Mouse (Mus musculus): ENCODE measurements around the gene Fbxo44. TPM values are rescaled to one million over a fixed set of nuclear protein-coding genes. Genes with fewer than 3 reads are reported as not detected.
"Not testable (repeated sequence)": the region's sequence is repeated elsewhere in the genome, so short reads cannot be mapped to it uniquely, and the experiment has no call there.

Gene Fbxo44
- polyA plus RNA-seq, 1 experiment from 2014 or later = 60.8 TPM

DNA sequence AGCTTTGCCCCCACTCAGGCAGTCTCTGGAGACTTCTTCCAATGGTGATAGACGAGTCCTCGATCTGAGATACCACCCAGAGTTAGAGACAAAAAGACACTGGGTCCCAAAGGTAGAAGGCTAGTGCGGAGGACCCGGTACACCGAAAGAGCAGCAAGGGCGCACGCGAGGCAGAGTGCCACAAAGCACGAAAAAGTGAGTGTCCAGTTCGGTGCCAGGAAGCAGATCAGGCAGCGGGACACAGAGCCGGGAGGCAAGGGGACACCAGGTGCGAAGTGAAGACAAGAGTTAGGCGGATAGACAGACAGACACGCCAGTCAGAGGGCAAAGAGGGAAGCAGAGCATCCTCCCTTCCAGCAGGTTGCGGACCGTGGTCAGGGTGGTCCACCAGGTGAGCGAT, 30.1 kb downstream of the Fbxo44 start, which contains the start of gene Mad2l2:
Gene Mad2l2 (plus strand): TSS at position 252 of the 400 bp plus-strand sequence.
- H3K27ac ChIP-seq (ENCODE audit: low read depth, low read length) = peak within 1 kb of the TSS; percentile 99
- peak within 1 kb of the TSS; percentile 92 for H3K4me2 ChIP-seq (ENCODE audit: low read depth)
- peak within 1 kb of the TSS; percentile 63 for H3K4me3 ChIP-seq (ENCODE audit: low read depth, low read length)
- H3K36me3 ChIP-seq (ENCODE audit: control insufficient read depth, insufficient read depth, low read length) = no peaks in the 10 kb centered on the region
- WGBS = 1% methylated on average over 18 of the region's 18 CpGs
- H3K9me3 ChIP-seq (ENCODE audit: control insufficient read depth, low read length) = 0 out of 2 replicates have a peak, but pooled peaks cover 2% of the 10 kb centered on the region
- peaks cover 14% of the 10 kb centered on the region for H3K4me1 ChIP-seq (ENCODE audit: control insufficient read depth, insufficient read depth, low read length)
- peaks cover 13% of the 10 kb centered on the region; the same call in 1 of the 2 replicates for H3K27me3 ChIP-seq (ENCODE audit: control insufficient read depth, insufficient read depth, low read length)
- peak within 1 kb of the TSS; percentile 98 for H3K9ac ChIP-seq (ENCODE audit: low read length)
- no peak for DNase-seq (ENCODE audit: low spot score)
- ATAC-seq (ENCODE audit: insufficient read depth, low FRiP score, low TSS enrichment) = no peak

GRCm38 (mm10) chr4:148128672-148129071, 31.6 kb downstream of the Fbxo44 start:
- H3K9ac ChIP-seq (ENCODE audit: low read length) = peak overlapping the region; percentile 98
- no peak overlapping the region for H3K27ac ChIP-seq (ENCODE audit: low read depth, low read length)
- peaks cover 14% of the 10 kb centered on the region for H3K4me1 ChIP-seq (ENCODE audit: control insufficient read depth, insufficient read depth, low read length)
- no peaks in the 10 kb centered on the region for H3K36me3 ChIP-seq (ENCODE audit: control insufficient read depth, insufficient read depth, low read length)
- DNase-seq (ENCODE audit: low spot score) = no peak
- 78% methylated on average over 2 of the region's 2 CpGs for WGBS
- H3K4me3 ChIP-seq (ENCODE audit: low read depth, low read length) = peak overlapping the region; percentile 63
- no peak for ATAC-seq (ENCODE audit: insufficient read depth, low FRiP score, low TSS enrichment)
- peak overlapping the region; percentile 92 for H3K4me2 ChIP-seq (ENCODE audit: low read depth)
- peaks cover 13% of the 10 kb centered on the region; the same call in 1 of the 2 replicates for H3K27me3 ChIP-seq (ENCODE audit: control insufficient read depth, insufficient read depth, low read length)
- H3K9me3 ChIP-seq (ENCODE audit: control insufficient read depth, low read length) = 0 out of 2 replicates have a peak, but pooled peaks cover 2% of the 10 kb centered on the region

DNA sequence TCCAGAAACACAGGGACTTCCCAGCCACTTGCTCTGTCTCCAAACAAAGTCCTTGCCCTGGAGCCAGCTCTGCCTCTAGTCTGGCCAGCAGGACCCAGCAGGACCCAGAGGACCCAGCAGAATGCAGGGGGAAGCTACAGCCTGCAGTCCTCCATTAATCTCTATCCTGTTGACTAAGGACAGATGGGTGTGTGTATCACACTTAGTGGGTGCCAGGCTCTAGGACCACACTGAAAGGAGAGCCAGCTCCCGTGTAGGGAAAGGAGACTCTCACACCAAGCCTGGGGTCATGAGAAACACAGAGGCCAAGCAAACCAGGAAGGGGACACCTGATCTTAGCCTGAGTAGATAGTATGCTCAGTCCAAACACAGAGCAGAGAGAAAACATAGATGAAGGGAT, 32.0 kb downstream of the Fbxo44 start:
- no peak for ATAC-seq (ENCODE audit: insufficient read depth, low FRiP score, low TSS enrichment)
- Histone ChIP-seq H3K9me3 (ENCODE audit: control insufficient read depth, low read length) (0 out of 2 replicates have a peak, but pooled peaks cover 2% of the 10 kb centered on the region), H3K4me1 (ENCODE audit: control insufficient read depth, insufficient read depth, low read length) (peaks cover 14% of the 10 kb centered on the region), H3K27me3 (ENCODE audit: control insufficient read depth, insufficient read depth, low read length) (peaks cover 13% of the 10 kb centered on the region; the same call in 1 of the 2 replicates), H3K9ac (ENCODE audit: low read length) (peak overlapping the region; percentile 14; the same call in 1 of the 2 replicates), H3K4me3 (ENCODE audit: low read depth, low read length) (no peak overlapping the region), H3K27ac (ENCODE audit: low read depth, low read length) (no peak overlapping the region), H3K36me3 (ENCODE audit: control insufficient read depth, insufficient read depth, low read length) (no peaks in the 10 kb centered on the region), H3K4me2 (ENCODE audit: low read depth) (peak overlapping the region; percentile 92; the same call in 1 of the 2 replicates)
- no peak for DNase-seq (ENCODE audit: low spot score)
- 52% methylated on average over 1 of the region's 1 CpGs for WGBS

DNA sequence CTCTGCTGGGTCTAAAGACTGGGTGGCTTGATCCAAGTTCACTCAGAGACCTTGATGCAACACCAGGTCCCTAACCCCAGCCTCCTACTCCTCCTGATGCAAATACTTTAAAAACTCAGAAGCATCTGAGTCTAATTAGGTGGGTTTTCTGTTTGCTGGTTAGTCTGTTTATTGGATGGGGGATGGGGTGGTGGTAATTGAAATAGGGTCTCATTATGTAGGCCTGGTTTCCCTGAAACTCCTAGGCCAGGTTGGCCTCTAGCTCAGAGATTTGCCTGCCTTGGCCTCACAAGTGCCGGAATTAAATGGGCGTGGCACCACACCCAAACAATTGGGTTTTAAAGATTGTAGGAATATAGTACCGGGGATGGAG, 37.6 kb downstream of the Fbxo44 start:
- Histone ChIP-seq H3K4me1 (ENCODE audit: control insufficient read depth, insufficient read depth, low read length) (no peaks in the 10 kb centered on the region; the same call in 1 of the 2 replicates), H3K4me3 (ENCODE audit: low read depth, low read length) (no peak overlapping the region), H3K9ac (ENCODE audit: low read length) (no peak overlapping the region), H3K4me2 (ENCODE audit: low read depth) (no peak overlapping the region), H3K9me3 (ENCODE audit: control insufficient read depth, low read length) (0 out of 2 replicates have a peak, but pooled peaks cover 2% of the 10 kb centered on the region), H3K27me3 (ENCODE audit: control insufficient read depth, insufficient read depth, low read length) (no peaks in the 10 kb centered on the region), H3K36me3 (ENCODE audit: control insufficient read depth, insufficient read depth, low read length) (no peaks in the 10 kb centered on the region), H3K27ac (ENCODE audit: low read depth, low read length) (no peak overlapping the region)
- WGBS = 58% methylated on average over 3 of the region's 3 CpGs
- DNase-seq (ENCODE audit: low spot score) (no peak), ATAC-seq (ENCODE audit: insufficient read depth, low FRiP score, low TSS enrichment) (0 out of 2 replicates have a peak, but pooled peaks have one; percentile 3)

GRCm38 (mm10) chr4:148121982-148122693, 38.1 kb downstream of the Fbxo44 start:
- no peak overlapping the region for H3K4me3 ChIP-seq (ENCODE audit: low read depth, low read length)
- peak; percentile 88 for ATAC-seq (ENCODE audit: insufficient read depth, low FRiP score, low TSS enrichment)
- H3K4me2 ChIP-seq (ENCODE audit: low read depth) = no peak overlapping the region
- peak; percentile 59 for DNase-seq (ENCODE audit: low spot score)
- H3K27ac ChIP-seq (ENCODE audit: low read depth, low read length) = no peak overlapping the region
- no peak overlapping the region; the same call in 1 of the 2 replicates for H3K9ac ChIP-seq (ENCODE audit: low read length)
- no peaks in the 10 kb centered on the region for H3K27me3 ChIP-seq (ENCODE audit: control insufficient read depth, insufficient read depth, low read length)
- H3K4me1 ChIP-seq (ENCODE audit: control insufficient read depth, insufficient read depth, low read length) = no peaks in the 10 kb centered on the region; the same call in 1 of the 2 replicates
- 9% methylated on average over 6 of the region's 6 CpGs for WGBS
- no peaks in the 10 kb centered on the region for H3K9me3 ChIP-seq (ENCODE audit: control insufficient read depth, low read length)
- no peaks in the 10 kb centered on the region for H3K36me3 ChIP-seq (ENCODE audit: control insufficient read depth, insufficient read depth, low read length)

GRCm38 (mm10) chr4:148121362-148121761, 38.9 kb downstream of the Fbxo44 start:
- H3K4me3 ChIP-seq (ENCODE audit: low read depth, low read length) = no peak overlapping the region
- WGBS = 91% methylated on average over 4 of the region's 4 CpGs
- no peaks in the 10 kb centered on the region for H3K27me3 ChIP-seq (ENCODE audit: control insufficient read depth, insufficient read depth, low read length)
- DNase-seq (ENCODE audit: low spot score) (no peak), ATAC-seq (ENCODE audit: insufficient read depth, low FRiP score, low TSS enrichment) (no peak)
- H3K27ac ChIP-seq (ENCODE audit: low read depth, low read length) = no peak overlapping the region
- H3K9me3 ChIP-seq (ENCODE audit: control insufficient read depth, low read length) = no peaks in the 10 kb centered on the region
- no peaks in the 10 kb centered on the region; the same call in 1 of the 2 replicates for H3K4me1 ChIP-seq (ENCODE audit: control insufficient read depth, insufficient read depth, low read length)
- no peaks in the 10 kb centered on the region for H3K36me3 ChIP-seq (ENCODE audit: control insufficient read depth, insufficient read depth, low read length)
- no peak overlapping the region for H3K4me2 ChIP-seq (ENCODE audit: low read depth)
- H3K9ac ChIP-seq (ENCODE audit: low read length) = no peak overlapping the region

DNA sequence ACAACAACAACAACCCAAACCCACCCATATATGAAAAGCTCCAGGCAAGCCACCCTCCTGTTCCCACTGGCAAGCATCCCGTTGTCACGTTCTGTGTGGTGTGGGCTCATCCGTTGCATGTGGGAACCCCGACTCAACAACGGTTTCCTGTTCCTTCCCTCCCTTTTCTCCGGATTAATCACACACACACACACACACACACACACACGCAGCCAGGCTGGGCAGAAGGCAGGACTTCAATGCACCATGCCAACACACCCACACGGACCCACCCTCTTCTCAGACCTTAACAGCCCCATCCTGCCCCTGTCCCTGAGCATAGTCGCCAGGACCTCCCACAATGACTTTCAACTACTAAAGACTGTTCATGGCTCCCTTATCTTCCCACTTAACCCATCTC, 39.7 kb downstream of the Fbxo44 start:
- Histone ChIP-seq H3K36me3 (ENCODE audit: control insufficient read depth, insufficient read depth, low read length) (no peaks in the 10 kb centered on the region), H3K4me3 (ENCODE audit: low read depth, low read length) (no peak overlapping the region), H3K9me3 (ENCODE audit: control insufficient read depth, low read length) (no peaks in the 10 kb centered on the region), H3K4me1 (ENCODE audit: control insufficient read depth, insufficient read depth, low read length) (peaks cover 2% of the 10 kb centered on the region; the same call in 1 of the 2 replicates), H3K9ac (ENCODE audit: low read length) (no peak overlapping the region), H3K27ac (ENCODE audit: low read depth, low read length) (no peak overlapping the region), H3K27me3 (ENCODE audit: control insufficient read depth, insufficient read depth, low read length) (no peaks in the 10 kb centered on the region), H3K4me2 (ENCODE audit: low read depth) (no peak overlapping the region)
- no peak for DNase-seq (ENCODE audit: low spot score)
- WGBS = 86% methylated on average over 9 of the region's 9 CpGs
- ATAC-seq (ENCODE audit: insufficient read depth, low FRiP score, low TSS enrichment) = no peak

DNA sequence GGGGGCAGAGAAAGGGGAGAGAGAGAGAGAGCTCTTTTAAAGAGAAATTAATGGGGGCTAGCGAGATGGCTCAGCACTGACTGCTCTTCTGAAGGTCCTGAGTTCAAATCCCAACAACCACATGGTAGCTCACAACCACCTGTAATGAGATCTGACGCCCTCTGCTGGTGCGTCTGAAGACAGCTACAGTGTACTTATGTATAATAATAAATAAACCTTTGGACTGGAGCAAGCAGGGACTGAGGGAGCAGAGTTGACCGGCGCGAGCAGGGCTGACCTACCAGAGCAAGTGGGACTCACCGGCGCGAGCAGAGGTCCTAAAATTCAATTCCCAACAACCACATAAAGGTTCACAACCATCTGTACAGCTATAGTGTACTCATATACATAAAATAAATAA, 40.7 kb downstream of the Fbxo44 start:
- not testable (repeated sequence) for H3K27me3 ChIP-seq (ENCODE audit: control insufficient read depth, insufficient read depth, low read length); H3K27ac ChIP-seq (ENCODE audit: low read depth, low read length); H3K4me1 ChIP-seq (ENCODE audit: control insufficient read depth, insufficient read depth, low read length); H3K9me3 ChIP-seq (ENCODE audit: control insufficient read depth, low read length); H3K36me3 ChIP-seq (ENCODE audit: control insufficient read depth, insufficient read depth, low read length); H3K4me3 ChIP-seq (ENCODE audit: low read depth, low read length); H3K9ac ChIP-seq (ENCODE audit: low read length); DNase-seq (ENCODE audit: low spot score); H3K4me2 ChIP-seq (ENCODE audit: low read depth); ATAC-seq (ENCODE audit: insufficient read depth, low FRiP score, low TSS enrichment)
- WGBS = 88% methylated on average over 9 of the region's 9 CpGs

GRCm38 (mm10) chr4:148117392-148117791, 42.9 kb downstream of the Fbxo44 start:
- Histone ChIP-seq H3K9me3 (ENCODE audit: control insufficient read depth, low read length) (no peaks in the 10 kb centered on the region), H3K9ac (ENCODE audit: low read length) (no peak overlapping the region), H3K4me3 (ENCODE audit: low read depth, low read length) (no peak overlapping the region), H3K27me3 (ENCODE audit: control insufficient read depth, insufficient read depth, low read length) (no peaks in the 10 kb centered on the region), H3K36me3 (ENCODE audit: control insufficient read depth, insufficient read depth, low read length) (no peaks in the 10 kb centered on the region), H3K4me1 (ENCODE audit: control insufficient read depth, insufficient read depth, low read length) (peaks cover 2% of the 10 kb centered on the region; the same call in 1 of the 2 replicates), H3K27ac (ENCODE audit: low read depth, low read length) (no peak overlapping the region), H3K4me2 (ENCODE audit: low read depth) (no peak overlapping the region)
- no peak for ATAC-seq (ENCODE audit: insufficient read depth, low FRiP score, low TSS enrichment)
- 73% methylated on average over 4 of the region's 4 CpGs for whole genome bisulfite sequencing
- no peak for DNase-seq (ENCODE audit: low spot score)
